ENCODE assay signal across 8 mouse cellular contexts in the genomic region with DNA sequence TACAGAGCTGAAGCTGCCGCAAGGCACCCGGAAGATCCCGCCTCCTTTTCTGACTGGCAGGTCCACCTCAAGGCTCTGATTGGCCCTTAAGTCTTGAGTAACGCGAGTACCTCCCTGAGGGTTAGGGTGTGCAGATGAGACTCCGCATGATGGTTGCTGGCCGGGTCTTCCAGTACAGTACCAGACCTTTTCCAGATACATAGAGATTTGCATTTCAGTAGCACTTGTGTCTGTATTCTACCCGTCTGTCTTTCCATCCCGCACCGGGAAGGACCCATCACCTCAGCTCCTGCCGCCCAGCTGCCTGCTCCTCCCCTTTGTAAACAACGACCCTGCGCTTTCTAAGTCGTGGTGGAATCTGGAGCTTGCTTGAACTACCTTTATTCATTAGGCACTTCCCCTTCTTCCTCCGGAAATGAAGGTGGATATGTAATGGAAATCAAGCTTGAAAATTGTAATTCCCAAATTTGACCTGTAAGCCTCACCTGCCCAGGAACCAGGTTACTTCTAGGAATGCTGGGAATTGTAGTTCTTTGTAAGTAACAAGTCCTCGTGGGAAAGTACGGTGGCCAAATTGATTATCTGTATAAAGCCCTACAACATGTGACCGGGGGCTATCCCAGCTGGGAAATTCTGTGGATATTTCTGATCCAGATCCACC. TPM values are rescaled to one million over a fixed set of nuclear protein-coding genes. Genes with fewer than 3 reads are reported as not detected.
DNase-seq lines count a peak whose midpoint lies in the region; ATAC-seq and TF ChIP-seq lines count a peak whose summit lies in the region.

A gene (minus strand): TSS at position 29 of the 661 bp plus-strand sequence.
A gene (minus strand): TSS at position 502 of the 661 bp plus-strand sequence.

- TF ChIP-seq POLR2A in MEL (IDR thresholded peaks at IDR 0.05; ENCODE audit: control insufficient read depth in 1 of 2, insufficient read depth in 1 of 2, low read depth in 1 of 2, low read length in 2 of 2, poor library complexity in 1 of 2), result peak; percentile 52 to 83; a peak in 3 of 4 replicates
- peak; percentile 58; the same call in 1 of the 2 replicates for TF ChIP-seq POLR2A in cerebellum, adult 2 months (IDR thresholded peaks at IDR 0.05; ENCODE audit: borderline replicate concordance, insufficient read depth, low read length)

- TF ChIP-seq RAD21 in MEL (IDR thresholded peaks at IDR 0.05; ENCODE audit: low read depth, low read length), result no peak

- peak; percentile 96 for DNase-seq in MEL (ENCODE audit: low read depth, low spot score)
- peak; percentile 99 for DNase-seq in cerebellum, adult 2 months
- DNase-seq in forebrain, postnatal 0 days, result peak; percentile 90
- peak; percentile 98 for DNase-seq in heart, postnatal 4 days
- peak; percentile 98 to 100 for DNase-seq in layer of hippocampus, adult 8-10 months (ENCODE audit: low spot score in 2 of 2)
- peak; percentile 95 for DNase-seq in ovary, adult 18-20 months (ENCODE audit: low spot score)
- DNase-seq in thymus, postnatal 0 days (ENCODE audit: low spot score), result peak; percentile 89

- ATAC-seq in forebrain, postnatal 0 days, result peak; percentile 99
- peak; percentile 98 for ATAC-seq in lung, embryonic 15.5 days (ENCODE audit: borderline replicate concordance, extremely low read depth, low FRiP score, low TSS enrichment)

- H3K4me3 ChIP-seq in MEL (ENCODE audit: control insufficient read depth in 1 of 2, insufficient read depth in 1 of 2, low read depth in 2 of 2, low read length in 2 of 2), result peak within 1 kb of the TSS; percentile 76 to 87
- H3K4me3 ChIP-seq in cerebellum, adult 2 months (replicated peaks; ENCODE audit: insufficient read depth, low read depth, low read length), result peak within 1 kb of the TSS; percentile 66
- H3K4me3 ChIP-seq in forebrain, postnatal 0 days (ENCODE audit: low read depth, low read length), result peak within 1 kb of the TSS; percentile 47
- H3K4me3 ChIP-seq in lung, embryonic 15.5 days, result peak within 1 kb of the TSS; percentile 69

- H3K27ac ChIP-seq in MEL (ENCODE audit: control insufficient read depth, low read depth, low read length), result peak within 1 kb of the TSS; percentile 76
- H3K27ac ChIP-seq in cerebellum, adult 2 months (ENCODE audit: insufficient read depth, low read length), result peak within 1 kb of the TSS; percentile 52
- peak within 1 kb of the TSS; percentile 1; the same call in 1 of the 2 replicates for H3K27ac ChIP-seq in forebrain, postnatal 0 days (ENCODE audit: low read depth, low read length)
- H3K27ac ChIP-seq in lung, embryonic 15.5 days, result peak within 1 kb of the TSS; percentile 80

- no peak for TF ChIP-seq CTCF in MEL (IDR thresholded peaks at IDR 0.05 in 2 of 3, conservative IDR thresholded peaks at IDR 0.05 in 1 of 3; ENCODE audit: control insufficient read depth in 1 of 3, insufficient read depth in 1 of 3, low read depth in 2 of 3, low read length in 3 of 3, poor library complexity in 1 of 3, severe bottlenecking in 1 of 3)
- TF ChIP-seq CTCF in cerebellum, adult 2 months (IDR thresholded peaks at IDR 0.05; ENCODE audit: borderline replicate concordance, insufficient read depth, low read depth, low read length), result no peak
- peak; percentile 20; the same call in 1 of the 2 replicates for TF ChIP-seq CTCF in forebrain, postnatal 0 days (IDR thresholded peaks at IDR 0.05; ENCODE audit: low read depth)

- WGBS in cerebellum, adult 2 months, result under 1% methylated on average over 18 of the region's 18 CpGs
- under 1% methylated on average over 18 of the region's 18 CpGs for WGBS in forebrain, postnatal 0 days
- WGBS in lung, embryonic 15.5 days, result under 1% methylated on average over 18 of the region's 18 CpGs

- peak within 1 kb of the TSS; percentile 77 for H3K9ac ChIP-seq in MEL (ENCODE audit: control insufficient read depth, low read depth, low read length, poor library complexity, severe bottlenecking)
- H3K9ac ChIP-seq in forebrain, postnatal 0 days, result peak within 1 kb of the TSS; percentile 23
- H3K9ac ChIP-seq in lung, embryonic 15.5 days, result peak within 1 kb of the TSS; percentile 44

- no peak for TF ChIP-seq EP300 in MEL (IDR thresholded peaks at IDR 0.05; ENCODE audit: low read depth in 1 of 2, low read length in 2 of 2)

- H3K27me3 ChIP-seq in MEL (ENCODE audit: control insufficient read depth in 1 of 2, insufficient read depth in 2 of 2, low read length in 2 of 2), result no peaks in the 10 kb centered on the region
- H3K27me3 ChIP-seq in cerebellum, adult 2 months (ENCODE audit: control insufficient read depth, insufficient read depth, low read length), result no peaks in the 10 kb centered on the region
- H3K27me3 ChIP-seq in forebrain, postnatal 0 days (ENCODE audit: insufficient read depth, low read length), result no peaks in the 10 kb centered on the region
- no peaks in the 10 kb centered on the region for H3K27me3 ChIP-seq in lung, embryonic 15.5 days

- peaks cover 1% of the 10 kb centered on the region for H3K79me2 ChIP-seq in MEL (ENCODE audit: control insufficient read depth, insufficient read depth, low read length, poor library complexity)

- H3K36me3 ChIP-seq in MEL (ENCODE audit: control insufficient read depth in 1 of 2, insufficient read depth in 2 of 2, low read length in 2 of 2), result 0 out of 4 replicates have a peak, but pooled peaks cover 0 to 2% of the 10 kb centered on the region in 2 experiments
- no peaks in the 10 kb centered on the region for H3K36me3 ChIP-seq in forebrain, postnatal 0 days (ENCODE audit: insufficient read depth)
- H3K36me3 ChIP-seq in lung, embryonic 15.5 days, result no peaks in the 10 kb centered on the region

- peak within 1 kb of the TSS; percentile 54 for H3K4me2 ChIP-seq in forebrain, postnatal 0 days (ENCODE audit: low read depth)
- peak within 1 kb of the TSS; percentile 84 for H3K4me2 ChIP-seq in lung, embryonic 15.5 days

- no peaks in the 10 kb centered on the region for H3K4me1 ChIP-seq in MEL (ENCODE audit: control insufficient read depth in 1 of 2, insufficient read depth in 2 of 2, low read length in 2 of 2)
- no peaks in the 10 kb centered on the region for H3K4me1 ChIP-seq in cerebellum, adult 2 months (ENCODE audit: control insufficient read depth, insufficient read depth, low read length)
- H3K4me1 ChIP-seq in forebrain, postnatal 0 days (ENCODE audit: insufficient read depth), result 0 out of 2 replicates have a peak, but pooled peaks cover 4% of the 10 kb centered on the region
- H3K4me1 ChIP-seq in lung, embryonic 15.5 days, result no peaks in the 10 kb centered on the region

- no peaks in the 10 kb centered on the region for H3K9me3 ChIP-seq in MEL (replicated peaks; ENCODE audit: insufficient read depth, low read length)
- peaks cover 1% of the 10 kb centered on the region; the same call in 1 of the 2 replicates for H3K9me3 ChIP-seq in forebrain, postnatal 0 days (ENCODE audit: low read length)
- no peaks in the 10 kb centered on the region for H3K9me3 ChIP-seq in lung, embryonic 15.5 days

TF ChIP-seq in MEL, 35 proteins besides CTCF, POLR2A, EP300 and RAD21 (continues in another document):
- peak; percentile 76 for TF ChIP-seq ELF1 (IDR thresholded peaks at IDR 0.05; ENCODE audit: low read depth, low read length)
- no peak for TF ChIP-seq ZNF384 (IDR thresholded peaks at IDR 0.05; ENCODE audit: low read depth, low read length)
- peak; percentile 71 for TF ChIP-seq USF1 (IDR thresholded peaks at IDR 0.05; ENCODE audit: low read depth, low read length)
- no peak for TF ChIP-seq NRF1 (IDR thresholded peaks at IDR 0.05; ENCODE audit: insufficient read depth, low read depth, low read length, poor library complexity, severe bottlenecking)
- peak; percentile 50; the same call in 1 of the 2 replicates for TF ChIP-seq KAT2A (conservative IDR thresholded peaks at IDR 0.05; ENCODE audit: low read depth, low read length)
- no peak for TF ChIP-seq CHD2 (IDR thresholded peaks at IDR 0.05; ENCODE audit: low read length)
- no peak for TF ChIP-seq JUND (IDR thresholded peaks at IDR 0.05; ENCODE audit: low read depth, low read length)
- no peak; the same call in 1 of the 2 replicates for TF ChIP-seq MAX (IDR thresholded peaks at IDR 0.05; ENCODE audit: low read length)
- TF ChIP-seq POLR2AphosphoS2 (IDR thresholded peaks at IDR 0.05; ENCODE audit: low read length), result peak; percentile 74; the same call in 1 of the 2 replicates
- TF ChIP-seq CHD1 (IDR thresholded peaks at IDR 0.05; ENCODE audit: low read depth, low read length), result no peak
- TF ChIP-seq USF2 (IDR thresholded peaks at IDR 0.05; ENCODE audit: borderline replicate concordance in 1 of 2, insufficient read depth in 1 of 2, low read depth in 1 of 2, low read length in 2 of 2), result no peak
- no peak for TF ChIP-seq MEF2A (IDR thresholded peaks at IDR 0.05; ENCODE audit: extremely low read depth, insufficient replicate concordance, low read depth, low read length, poor library complexity, severe bottlenecking)
- TF ChIP-seq POLR2AphosphoS5 (IDR thresholded peaks at IDR 0.05; ENCODE audit: borderline replicate concordance, low read depth, low read length), result no peak
- TF ChIP-seq SMC3 (IDR thresholded peaks at IDR 0.05; ENCODE audit: low read depth, low read length), result no peak

RNA-seq across cellular contexts. Expression of the first gene that starts in this region (rescaled TPM):
- not detected in 2 replicates for total RNA-seq in MEL (2012; rRNA removed)
- not detected for polyA plus RNA-seq in MEL (2012; ENCODE audit: insufficient read depth in 1 of 2, insufficient read length in 2 of 2, low read depth in 1 of 2, low replicate concordance in 2 of 2, missing spikeins in 1 of 2)
- 0.10 and 0.17 TPM in 2 replicates for polyA plus RNA-seq in cerebellum, adult 2 months (2012; rRNA removed)
- 0.24 TPM in 1 of 2 replicates, not detected in the other for total RNA-seq in forebrain, postnatal 0 days (2014; rRNA removed)
- 0.04 and 0.13 TPM in 2 replicates for polyA plus RNA-seq in forebrain, postnatal 0 days (2015; fragmentation: Nextera tagmentation; extraction: Ambion mirVana)
- under 1 TPM; 0.12 to 0.23 TPM for total RNA-seq in heart, postnatal 4 days (2021)
- total RNA-seq in layer of hippocampus, adult 8-10 months (2022), result under 1 TPM; 0.19 to 0.53 (median 0.28) TPM
- polyA plus RNA-seq in lung, embryonic 15.5 days (2015; fragmentation: Nextera tagmentation; extraction: Ambion mirVana), result 0.06 TPM in 1 of 2 replicates, not detected in the other
- polyA plus RNA-seq in thymus, postnatal 0 days (2015; fragmentation: Nextera tagmentation; extraction: Ambion mirVana), result 0.04 and 0.05 TPM in 2 replicates

RNA-seq across cellular contexts. Expression of the second gene that starts in this region (rescaled TPM):
- 3.5 and 3.9 TPM in 2 replicates for total RNA-seq in MEL (2012; rRNA removed)
- polyA plus RNA-seq in MEL (2012; ENCODE audit: insufficient read depth in 1 of 2, insufficient read length in 2 of 2, low read depth in 1 of 2, low replicate concordance in 2 of 2, missing spikeins in 1 of 2), result 100 to 1,000 TPM in 1 of 2 experiments, 1 to 10 TPM in 1; 2.4 to 227 TPM
- polyA plus RNA-seq in cerebellum, adult 2 months (2012; rRNA removed), result 4.8 and 4.9 TPM in 2 replicates
- total RNA-seq in forebrain, postnatal 0 days (2014; rRNA removed), result 5.0 and 5.9 TPM in 2 replicates
- 3.0 and 4.3 TPM in 2 replicates for polyA plus RNA-seq in forebrain, postnatal 0 days (2015; fragmentation: Nextera tagmentation; extraction: Ambion mirVana)
- total RNA-seq in heart, postnatal 4 days (2021), result 1 to 10 TPM; 5.1 to 6.0 TPM
- 10 to 100 TPM in 3 of 4 experiments, 1 to 10 TPM in 1; 9.8 to 12.3 (median 11.8) TPM for total RNA-seq in layer of hippocampus, adult 8-10 months (2022)
- polyA plus RNA-seq in lung, embryonic 15.5 days (2015; fragmentation: Nextera tagmentation; extraction: Ambion mirVana), result 10.6 and 12.2 TPM in 2 replicates
- 10.8 and 12.5 TPM in 2 replicates for polyA plus RNA-seq in thymus, postnatal 0 days (2015; fragmentation: Nextera tagmentation; extraction: Ambion mirVana)

Comparison
In these comparisons a context has a peak if more than half of its experiments do, and no peak if none do; other contexts are left out.
1. Peak in every context shown above with its lines: DNase-seq, ATAC-seq, H3K4me3 ChIP-seq and H3K27ac ChIP-seq.
2. H3K27ac ChIP-seq: peak in every context shown above with its lines; median percentile 80 in lung, embryonic 15.5 days; 76 in MEL; 52 in cerebellum, adult 2 months; 1 in forebrain, postnatal 0 days.
3. H3K9ac ChIP-seq: peak in every context shown above with its lines; median percentile 77 in MEL; 44 in lung, embryonic 15.5 days; 23 in forebrain, postnatal 0 days.